Mouse (Mus musculus) right cerebral cortex, postnatal 14 days (tissue): ENCODE measurements around the gene Atp9a.

Source experiments
- DNase-seq: peaks from one replicate; pipeline ENCODE4 v3.0.0; 2022

Atp9a gene

GRCm38 (mm10) chr2:168679381-168680199 is 62.6 kb downstream of the Atp9a start:
- DNase-seq, result no peak

- peak; percentile 70 for DNase-seq
Measured at GRCm38 (mm10) chr2:168678662-168679294, 63.4 kb downstream of the Atp9a start.

GRCm38 (mm10) chr2:168677650-168678049 is 64.6 kb downstream of the Atp9a start:
- DNase-seq, result no peak

- no peak for DNase-seq
Measured at GRCm38 (mm10) chr2:168671724-168672123, 70.5 kb downstream of the Atp9a start.

GRCm38 (mm10) chr2:168670241-168670640 is 72.0 kb downstream of the Atp9a start:
- no peak for DNase-seq

GRCm38 (mm10) chr2:168669762-168670161 is 72.4 kb downstream of the Atp9a start:
- DNase-seq, result peak; percentile 53

GRCm38 (mm10) chr2:168667745-168668144 is 74.5 kb downstream of the Atp9a start:
- no peak for DNase-seq

GRCm38 (mm10) chr2:168665680-168666079 is 76.5 kb downstream of the Atp9a start:
- DNase-seq, result no peak

GRCm38 (mm10) chr2:168663716-168664115 is 78.5 kb downstream of the Atp9a start:
- no peak for DNase-seq

- no peak for DNase-seq
Measured at GRCm38 (mm10) chr2:168663216-168663615, 79.0 kb downstream of the Atp9a start.

GRCm38 (mm10) chr2:168661802-168662201 is 80.4 kb downstream of the Atp9a start:
- no peak for DNase-seq

GRCm38 (mm10) chr2:168660344-168660743 is 81.9 kb downstream of the Atp9a start:
- no peak for DNase-seq

- no peak for DNase-seq
Measured at GRCm38 (mm10) chr2:168658551-168658950, 83.7 kb downstream of the Atp9a start.

- no peak for DNase-seq
Measured at GRCm38 (mm10) chr2:168656569-168657308, 85.5 kb downstream of the Atp9a start.

GRCm38 (mm10) chr2:168654983-168655669 is 87.1 kb downstream of the Atp9a start:
- peak; percentile 39 for DNase-seq

- DNase-seq, result no peak
Measured at GRCm38 (mm10) chr2:168654482-168654881, 87.7 kb downstream of the Atp9a start.

GRCm38 (mm10) chr2:168651757-168652156 is 90.5 kb downstream of the Atp9a start:
- DNase-seq, result no peak

GRCm38 (mm10) chr2:168648171-168648570 is 94.0 kb downstream of the Atp9a start:
- DNase-seq, result no peak

GRCm38 (mm10) chr2:168644855-168645254 is 97.4 kb downstream of the Atp9a start:
- no peak for DNase-seq

GRCm38 (mm10) chr2:168643524-168644177 is 98.6 kb downstream of the Atp9a start:
- no peak for DNase-seq

- DNase-seq, result no peak
Measured at GRCm38 (mm10) chr2:168642187-168642586, 100.0 kb downstream of the Atp9a start.

GRCm38 (mm10) chr2:168640460-168640859 is 101.7 kb downstream of the Atp9a start:
- DNase-seq, result no peak
